Mouse (Mus musculus): Measurements from ENCODE around the gene Zbtb17. TPM values are rescaled to one million over a fixed set of nuclear protein-coding genes. Genes with fewer than 3 reads are reported as not detected.

The Zbtb17 gene
- polyA plus RNA-seq, 1 experiment from 2014 or later, result 24.6 TPM

DNA sequence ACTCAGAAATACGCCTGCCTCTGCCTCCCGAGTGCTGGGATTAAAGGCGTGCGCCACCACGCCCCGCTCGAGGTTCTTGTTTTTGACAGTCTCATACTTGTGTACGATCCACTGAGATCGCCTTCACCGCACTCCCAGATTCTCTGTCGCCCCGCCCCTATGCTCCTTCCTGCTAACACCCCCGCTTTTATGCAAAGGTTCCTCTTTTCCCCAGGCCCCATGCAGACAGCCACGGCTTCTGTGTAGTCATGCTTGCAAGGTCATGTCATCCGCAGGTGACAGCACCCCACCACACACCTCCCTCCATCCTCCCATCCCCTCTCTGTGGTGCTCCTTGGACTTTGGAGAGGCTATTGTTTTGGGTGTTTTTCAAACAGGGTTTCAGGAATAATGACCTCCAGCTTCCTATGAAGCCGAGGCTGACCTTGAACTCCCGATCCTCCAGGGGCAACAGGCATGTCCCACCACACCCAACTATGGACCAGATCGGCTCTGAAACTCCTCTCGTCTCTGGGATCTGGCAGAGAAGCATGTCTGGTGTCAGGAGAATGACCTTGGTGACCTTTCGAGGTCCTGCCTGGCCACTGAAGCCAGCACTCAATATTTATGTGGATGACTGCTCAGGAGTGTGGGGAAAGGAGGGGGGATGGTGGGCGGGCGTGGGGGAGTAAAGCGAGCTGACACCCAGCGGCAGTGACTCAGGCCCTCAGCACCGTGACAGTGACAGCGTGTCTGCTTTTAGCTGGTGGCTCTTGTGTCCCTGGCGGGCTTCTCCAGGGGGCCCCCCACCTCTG lies 24.9 kb upstream of the Zbtb17 start:
- H3K27me3 ChIP-seq (ENCODE audit: insufficient read depth, low read length), result no peaks in the 10 kb centered on the region
- no peaks in the 10 kb centered on the region for H3K36me3 ChIP-seq (ENCODE audit: insufficient read depth, low read length)
- 0 out of 2 replicates have a peak overlapping the region, but pooled peaks have one; percentile 9 for H3K9ac ChIP-seq (ENCODE audit: low read depth, low read length)
- H3K4me3 ChIP-seq (replicated peaks; ENCODE audit: low read depth, low read length), result no peak overlapping the region
- DNase-seq (ENCODE audit: low spot score) (peak; percentile 55), ATAC-seq (replicated peaks; ENCODE audit: low FRiP score, low read depth) (peak; percentile 22)
- H3K4me1 ChIP-seq (replicated peaks; ENCODE audit: insufficient read depth, low read length), result peaks cover 20% of the 10 kb centered on the region; the same call in 1 of the 2 replicates
- H3K9me3 ChIP-seq (replicated peaks; ENCODE audit: low read length), result no peaks in the 10 kb centered on the region
- 46% methylated on average over 27 of the region's 27 CpGs for WGBS
- no peak for TF ChIP-seq CTCF (IDR thresholded peaks at IDR 0.05; ENCODE audit: low read depth)
- peak overlapping the region; percentile 40; the same call in 1 of the 2 replicates for H3K27ac ChIP-seq
- H3K4me2 ChIP-seq (ENCODE audit: low read length), result no peak overlapping the region

DNA sequence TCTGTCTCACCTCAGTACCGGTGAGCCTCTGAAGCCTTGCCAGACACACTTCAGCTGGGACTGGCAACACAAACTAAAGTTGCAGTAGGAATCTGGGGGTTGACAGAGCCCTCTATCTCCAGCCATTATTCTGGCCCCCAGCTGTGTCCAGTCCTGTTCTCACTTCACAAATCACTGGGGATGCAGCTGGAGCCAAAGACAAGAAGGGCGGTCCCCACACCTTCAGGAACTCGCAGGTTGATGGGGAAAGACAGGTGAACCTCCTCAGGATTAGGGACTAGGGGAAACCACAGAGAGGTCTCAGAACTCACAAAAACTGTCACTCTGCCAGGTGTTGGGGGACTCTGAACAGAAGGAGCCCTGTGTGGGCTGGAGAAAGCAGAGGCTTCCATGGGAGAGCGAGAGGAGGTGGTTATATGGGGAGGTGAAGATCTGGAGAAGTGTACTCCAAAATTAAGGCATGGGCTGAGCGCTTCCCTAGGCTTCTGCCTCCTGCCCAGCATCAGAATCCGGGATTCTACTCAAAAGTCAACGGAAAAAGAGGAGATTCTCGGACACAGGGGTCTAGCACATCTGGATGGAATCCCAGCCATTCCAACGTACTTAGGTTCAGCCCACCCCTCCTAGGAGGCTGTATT lies 24.1 kb upstream of the Zbtb17 start, which contains the start of gene Hspb7:
Hspb7 (plus strand) TSS at position 588 of the 638 bp plus-strand sequence.
- no peak within 1 kb of the TSS for H3K4me3 ChIP-seq (replicated peaks; ENCODE audit: low read depth, low read length)
- WGBS, result 42% methylated on average over 9 of the region's 9 CpGs
- H3K27ac ChIP-seq, result peak within 1 kb of the TSS; percentile 40
- no peak for TF ChIP-seq CTCF (IDR thresholded peaks at IDR 0.05; ENCODE audit: low read depth)
- no peak for ATAC-seq (replicated peaks; ENCODE audit: low FRiP score, low read depth)
- no peaks in the 10 kb centered on the region for H3K27me3 ChIP-seq (ENCODE audit: insufficient read depth, low read length)
- H3K9ac ChIP-seq (ENCODE audit: low read depth, low read length), result peak within 1 kb of the TSS; percentile 31; the same call in 1 of the 2 replicates
- H3K4me2 ChIP-seq (ENCODE audit: low read length), result 0 out of 2 replicates have a peak within 1 kb of the TSS, but pooled peaks have one; percentile 6
- no peaks in the 10 kb centered on the region for H3K9me3 ChIP-seq (replicated peaks; ENCODE audit: low read length)
- peaks cover 25% of the 10 kb centered on the region for H3K4me1 ChIP-seq (replicated peaks; ENCODE audit: insufficient read depth, low read length)
- DNase-seq (ENCODE audit: low spot score), result no peak
- no peaks in the 10 kb centered on the region for H3K36me3 ChIP-seq (ENCODE audit: insufficient read depth, low read length)

DNA sequence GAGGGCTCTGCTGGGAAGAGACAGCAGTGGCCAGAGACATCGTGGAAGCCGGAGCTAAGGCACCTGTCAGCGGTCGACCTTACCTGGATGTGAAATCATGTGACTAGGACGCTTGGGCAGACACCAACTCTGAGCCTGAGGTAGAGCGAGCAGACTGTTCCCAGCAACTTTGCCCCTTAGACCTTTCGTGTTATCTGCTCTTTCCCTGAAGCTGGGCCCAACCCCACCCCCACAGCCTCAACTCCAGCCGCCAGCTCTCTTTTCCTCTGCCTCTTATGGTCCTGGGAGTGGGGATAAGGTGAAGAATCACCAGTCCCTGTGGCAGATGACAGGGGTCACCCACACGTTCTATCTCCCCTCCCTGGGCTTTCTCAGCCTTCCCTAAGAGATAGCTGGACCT lies 23.6 kb upstream of the Zbtb17 start:
- peaks cover 31% of the 10 kb centered on the region for H3K4me1 ChIP-seq (replicated peaks; ENCODE audit: insufficient read depth, low read length)
- H3K9me3 ChIP-seq (replicated peaks; ENCODE audit: low read length), result no peaks in the 10 kb centered on the region
- H3K4me3 ChIP-seq (replicated peaks; ENCODE audit: low read depth, low read length), result no peak overlapping the region
- H3K4me2 ChIP-seq (ENCODE audit: low read length), result no peak overlapping the region
- ATAC-seq (replicated peaks; ENCODE audit: low FRiP score, low read depth) (no peak), DNase-seq (ENCODE audit: low spot score) (no peak)
- no peaks in the 10 kb centered on the region for H3K36me3 ChIP-seq (ENCODE audit: insufficient read depth, low read length)
- no peak for TF ChIP-seq CTCF (IDR thresholded peaks at IDR 0.05; ENCODE audit: low read depth)
- 0 out of 2 replicates have a peak overlapping the region, but pooled peaks have one; percentile 19 for H3K27ac ChIP-seq
- H3K27me3 ChIP-seq (ENCODE audit: insufficient read depth, low read length), result no peaks in the 10 kb centered on the region
- H3K9ac ChIP-seq (ENCODE audit: low read depth, low read length), result peak overlapping the region; percentile 31; the same call in 1 of the 2 replicates
- WGBS, result 55% methylated on average over 9 of the region's 9 CpGs

DNA sequence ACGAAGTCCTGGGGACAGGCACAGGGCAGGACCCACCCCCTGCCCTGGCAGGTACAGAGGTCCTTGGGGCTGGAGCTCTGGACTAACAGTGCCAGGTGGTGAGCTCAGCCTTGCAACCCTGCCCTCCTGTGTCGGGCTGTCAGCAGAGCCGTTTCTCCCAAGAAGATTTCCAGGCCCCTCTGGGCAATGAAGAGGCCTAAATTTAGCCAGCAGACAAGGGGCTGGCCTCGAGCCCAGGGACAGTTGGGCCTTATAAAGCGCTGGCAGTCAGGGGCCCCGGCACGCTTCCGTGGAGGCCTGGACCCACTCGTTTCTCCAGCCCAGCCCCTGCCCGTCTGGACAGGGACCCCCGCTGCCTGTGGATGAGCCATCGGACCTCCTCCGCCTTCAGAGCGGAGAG lies 23.0 kb upstream of the Zbtb17 start:
- peaks cover 36% of the 10 kb centered on the region for H3K4me1 ChIP-seq (replicated peaks; ENCODE audit: insufficient read depth, low read length)
- H3K36me3 ChIP-seq (ENCODE audit: insufficient read depth, low read length), result no peaks in the 10 kb centered on the region
- H3K4me3 ChIP-seq (replicated peaks; ENCODE audit: low read depth, low read length), result no peak overlapping the region
- 44% methylated on average over 14 of the region's 14 CpGs for WGBS
- no peak for ATAC-seq (replicated peaks; ENCODE audit: low FRiP score, low read depth)
- no peaks in the 10 kb centered on the region for H3K27me3 ChIP-seq (ENCODE audit: insufficient read depth, low read length)
- DNase-seq (ENCODE audit: low spot score), result no peak
- 0 out of 2 replicates have a peak overlapping the region, but pooled peaks have one; percentile 6 for H3K4me2 ChIP-seq (ENCODE audit: low read length)
- peak overlapping the region; percentile 19; the same call in 1 of the 2 replicates for H3K27ac ChIP-seq
- peak overlapping the region; percentile 31; the same call in 1 of the 2 replicates for H3K9ac ChIP-seq (ENCODE audit: low read depth, low read length)
- no peaks in the 10 kb centered on the region for H3K9me3 ChIP-seq (replicated peaks; ENCODE audit: low read length)
- no peak for TF ChIP-seq CTCF (IDR thresholded peaks at IDR 0.05; ENCODE audit: low read depth)

DNA sequence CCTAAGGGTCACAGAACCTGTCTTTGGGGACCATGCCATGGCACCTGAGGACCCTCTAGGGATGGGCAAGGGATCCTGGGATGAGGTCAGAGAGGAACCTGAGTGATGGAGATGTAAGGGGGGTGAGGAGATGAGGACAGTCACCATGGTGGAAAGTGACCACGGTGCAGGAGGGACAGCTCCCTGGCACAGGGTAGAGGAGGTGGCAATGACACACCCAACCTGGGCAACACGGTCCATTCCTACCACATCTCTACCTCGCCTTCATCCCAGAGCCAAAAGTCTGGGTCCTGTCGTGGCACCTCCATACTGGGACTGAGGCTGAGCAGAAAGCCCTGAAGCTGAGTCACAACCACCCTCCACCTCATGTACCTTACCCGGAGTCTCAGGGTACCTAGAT lies 21.6 kb upstream of the Zbtb17 start:
- ATAC-seq (replicated peaks; ENCODE audit: low FRiP score, low read depth) (no peak), DNase-seq (ENCODE audit: low spot score) (no peak)
- H3K4me1 ChIP-seq (replicated peaks; ENCODE audit: insufficient read depth, low read length), result peaks cover 40% of the 10 kb centered on the region
- H3K4me2 ChIP-seq (ENCODE audit: low read length), result no peak overlapping the region
- 85% methylated on average over 5 of the region's 5 CpGs for WGBS
- no peaks in the 10 kb centered on the region for H3K9me3 ChIP-seq (replicated peaks; ENCODE audit: low read length)
- H3K4me3 ChIP-seq (replicated peaks; ENCODE audit: low read depth, low read length), result no peak overlapping the region
- no peaks in the 10 kb centered on the region for H3K27me3 ChIP-seq (ENCODE audit: insufficient read depth, low read length)
- H3K36me3 ChIP-seq (ENCODE audit: insufficient read depth, low read length), result no peaks in the 10 kb centered on the region
- no peak overlapping the region for H3K27ac ChIP-seq
- no peak for TF ChIP-seq CTCF (IDR thresholded peaks at IDR 0.05; ENCODE audit: low read depth)
- no peak overlapping the region for H3K9ac ChIP-seq (ENCODE audit: low read depth, low read length)

DNA sequence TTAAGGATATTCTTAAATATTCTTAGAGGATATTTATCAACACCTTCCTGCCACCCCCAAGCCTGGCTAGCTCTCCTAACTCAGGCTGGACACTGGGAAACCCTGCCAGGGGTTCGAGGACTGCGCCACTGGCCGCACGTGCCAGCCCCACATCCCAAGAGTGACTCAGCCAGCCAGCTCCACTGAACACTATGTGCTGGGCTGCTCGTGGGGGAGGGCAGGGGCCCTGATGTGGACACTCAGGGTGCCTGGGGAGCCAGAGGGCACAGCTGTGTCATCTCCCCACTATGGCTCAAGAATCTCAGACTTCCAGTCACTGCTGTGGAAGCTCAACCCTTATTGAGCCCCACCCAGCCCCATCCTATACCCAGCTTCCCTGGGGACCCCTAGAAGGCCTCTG lies 21.2 kb upstream of the Zbtb17 start:
- Histone ChIP-seq H3K4me1 (replicated peaks; ENCODE audit: insufficient read depth, low read length) (peaks cover 40% of the 10 kb centered on the region), H3K9ac (ENCODE audit: low read depth, low read length) (no peak overlapping the region), H3K27me3 (ENCODE audit: insufficient read depth, low read length) (no peaks in the 10 kb centered on the region), H3K4me3 (replicated peaks; ENCODE audit: low read depth, low read length) (no peak overlapping the region), H3K27ac (no peak overlapping the region), H3K9me3 (replicated peaks; ENCODE audit: low read length) (no peaks in the 10 kb centered on the region), H3K36me3 (ENCODE audit: insufficient read depth, low read length) (no peaks in the 10 kb centered on the region), H3K4me2 (ENCODE audit: low read length) (no peak overlapping the region)
- WGBS, result 77% methylated on average over 5 of the region's 5 CpGs
- TF ChIP-seq CTCF (IDR thresholded peaks at IDR 0.05; ENCODE audit: low read depth), result no peak
- no peak for DNase-seq (ENCODE audit: low spot score)
- no peak for ATAC-seq (replicated peaks; ENCODE audit: low FRiP score, low read depth)
